Mouse (Mus musculus): Measurements from ENCODE around the gene Scrn1.

- TF ChIP-seq POLR2A (IDR thresholded peaks at IDR 0.05; ENCODE audit: extremely low read depth, insufficient read depth, low read length) (no peak), CTCF (IDR thresholded peaks at IDR 0.05; ENCODE audit: low read depth, low read length) (no peak)
Observed at GRCm38 (mm10) chr6:54602891-54603290, 36.6 kb upstream of the Scrn1 start.

All from liver, adult 2 months (tissue).